Mouse (Mus musculus) testis, adult 2 months (tissue): ENCODE results near the gene Oasl1.

Experiments used
- CTCF ChIP-seq: fragments of 200-500 bp; IDR thresholded peaks from 2 replicates; pipeline ENCODE4 v1.5.1; 2012; ENCODE audit warnings: low read depth, mild to moderate bottlenecking, inconsistent platforms, low read length, moderate library complexity; ENCODE audit not compliant: control insufficient read depth, insufficient read depth, insufficient replicate concordance
- POLR2A ChIP-seq: fragments of 200-500 bp; IDR thresholded peaks from 2 replicates; pipeline ENCODE4 v1.6.1; 2012; ENCODE audit warnings: low read depth, mild to moderate bottlenecking, inconsistent platforms, low read length, moderate library complexity; ENCODE audit not compliant: control insufficient read depth

- TF ChIP-seq CTCF: no peak
- no peak for TF ChIP-seq POLR2A
Observed at GRCm38 (mm10) chr5:114886801-114887200, 36.2 kb upstream of the Oasl1 start.
